Mouse (Mus musculus): ENCODE measurements around the gene Clca4a. TPM values are rescaled to one million over a fixed set of nuclear protein-coding genes. Genes with fewer than 3 reads are reported as not detected.
"Not testable (repeated sequence)": the region's sequence is repeated elsewhere in the genome, so short reads cannot be mapped to it uniquely, and the experiment has no call there.

Gene Clca4a
- polyA plus RNA-seq, 1 experiment from 2014 or later: not detected

GRCm38 (mm10) chr3:144950829-144951228, 24.0 kb downstream of the Clca4a start:
- WGBS: 74% methylated on average over 4 of the region's 4 CpGs
- ATAC-seq (ENCODE audit: low FRiP score): no peak
- Histone ChIP-seq H3K36me3 (no peaks in the 10 kb centered on the region), H3K4me3 (no peak overlapping the region), H3K9ac (no peak overlapping the region), H3K27me3 (no peaks in the 10 kb centered on the region), H3K4me2 (no peak overlapping the region), H3K9me3 (no peaks in the 10 kb centered on the region), H3K27ac (no peak overlapping the region), H3K4me1 (replicated peaks) (peaks cover 3% of the 10 kb centered on the region; the same call in 1 of the 2 replicates)

- H3K27me3 ChIP-seq; ATAC-seq (ENCODE audit: low FRiP score); H3K4me1 ChIP-seq (replicated peaks); H3K27ac ChIP-seq; H3K4me3 ChIP-seq; H3K9me3 ChIP-seq; H3K36me3 ChIP-seq; H3K4me2 ChIP-seq; H3K9ac ChIP-seq: not testable (repeated sequence)
- 29% methylated on average over 5 of the region's 5 CpGs for WGBS
These were observed 27.5 kb downstream of the Clca4a start for GRCm38 (mm10) chr3:144947376-144947775.

- not testable (repeated sequence) for H3K4me3 ChIP-seq; H3K9me3 ChIP-seq; H3K36me3 ChIP-seq; ATAC-seq (ENCODE audit: low FRiP score); H3K27ac ChIP-seq; H3K4me2 ChIP-seq; H3K4me1 ChIP-seq (replicated peaks); H3K9ac ChIP-seq; H3K27me3 ChIP-seq
These were observed 41.2 kb downstream of the Clca4a start for GRCm38 (mm10) chr3:144933625-144934024.

GRCm38 (mm10) chr3:144933011-144933491, 41.8 kb downstream of the Clca4a start:
- Histone ChIP-seq H3K9ac (no peak overlapping the region), H3K9me3 (no peaks in the 10 kb centered on the region), H3K36me3 (no peaks in the 10 kb centered on the region), H3K4me3 (no peak overlapping the region), H3K4me1 (replicated peaks) (no peaks in the 10 kb centered on the region), H3K27ac (no peak overlapping the region), H3K27me3 (no peaks in the 10 kb centered on the region), H3K4me2 (no peak overlapping the region)
- WGBS: 95% methylated on average over 1 of the region's 1 CpGs
- no peak for ATAC-seq (ENCODE audit: low FRiP score)

GRCm38 (mm10) chr3:144932335-144932734, 42.5 kb downstream of the Clca4a start, which contains the start of gene Clca4b:
Gene Clca4b (minus strand): TSS chr3:144932529.
- no peaks in the 10 kb centered on the region for H3K27me3 ChIP-seq
- ATAC-seq (ENCODE audit: low FRiP score): no peak
- H3K9me3 ChIP-seq: no peaks in the 10 kb centered on the region
- H3K4me3 ChIP-seq: no peak within 1 kb of the TSS
- H3K9ac ChIP-seq: no peak within 1 kb of the TSS
- no peak within 1 kb of the TSS for H3K4me2 ChIP-seq
- H3K27ac ChIP-seq: no peak within 1 kb of the TSS
- no peaks in the 10 kb centered on the region for H3K4me1 ChIP-seq (replicated peaks)
- H3K36me3 ChIP-seq: no peaks in the 10 kb centered on the region

GRCm38 (mm10) chr3:144914014-144914413, 60.8 kb downstream of the Clca4a start:
- Histone ChIP-seq H3K9me3 (no peaks in the 10 kb centered on the region), H3K4me3 (no peak overlapping the region), H3K27me3 (no peaks in the 10 kb centered on the region), H3K4me1 (replicated peaks) (no peaks in the 10 kb centered on the region), H3K27ac (no peak overlapping the region), H3K36me3 (no peaks in the 10 kb centered on the region), H3K4me2 (no peak overlapping the region), H3K9ac (no peak overlapping the region)
- no peak for ATAC-seq (ENCODE audit: low FRiP score)
- 94% methylated on average over 2 of the region's 2 CpGs for WGBS

Other genes with a start within 250 kb of the Clca4a start
- 0.13 and 0.14 TPM in 2 replicates for gene Clca3a1, start 214.1 kb downstream of the Clca4a start, polyA plus RNA-seq (2015; fragmentation: Nextera tagmentation; extraction: Ambion mirVana)
- not detected in 2 replicates for gene Clca3a2, start 155.6 kb downstream of the Clca4a start, polyA plus RNA-seq (2015; fragmentation: Nextera tagmentation; extraction: Ambion mirVana)
- not detected in 2 replicates for gene Clca3b, start 125.7 kb downstream of the Clca4a start, polyA plus RNA-seq (2015; fragmentation: Nextera tagmentation; extraction: Ambion mirVana)
- gene Clca4b, start 42.5 kb downstream of the Clca4a start, polyA plus RNA-seq (2015; fragmentation: Nextera tagmentation; extraction: Ambion mirVana): not detected in 2 replicates
- gene Clca1, start 57.7 kb upstream of the Clca4a start, polyA plus RNA-seq (2015; fragmentation: Nextera tagmentation; extraction: Ambion mirVana): not detected in 2 replicates
- 0.09 and 0.10 TPM in 2 replicates for gene Clca2, start 124.4 kb upstream of the Clca4a start, polyA plus RNA-seq (2015; fragmentation: Nextera tagmentation; extraction: Ambion mirVana)
- gene Odf2l, start 143.5 kb upstream of the Clca4a start, polyA plus RNA-seq (2015; fragmentation: Nextera tagmentation; extraction: Ambion mirVana): 17.1 and 17.9 TPM in 2 replicates

All from hindbrain, embryonic 13.5 days (tissue).